Mouse (Mus musculus) kidney, adult 9 months (tissue): ENCODE data around the gene Eif4ebp2.

Experiments
- DNase-seq: peaks from one replicate; pipeline ENCODE4 v3.0.0; 2022

Eif4ebp2 gene

GRCm38 (mm10) chr10:61452645-61453044, at the start of gene Eif4ebp2:
TSS of gene Eif4ebp2 (minus strand) at chr10:61452661.
- peak; percentile 99 for DNase-seq

GRCm38 (mm10) chr10:61500756-61501155, 48.3 kb upstream of the Eif4ebp2 start:
- DNase-seq = no peak

GRCm38 (mm10) chr10:61499505-61500466, 47.3 kb upstream of the Eif4ebp2 start:
- DNase-seq = no peak

GRCm38 (mm10) chr10:61496231-61496630, 43.8 kb upstream of the Eif4ebp2 start:
- DNase-seq = no peak

GRCm38 (mm10) chr10:61495461-61495860, 43.0 kb upstream of the Eif4ebp2 start:
- no peak for DNase-seq

- DNase-seq = peak; percentile 82
Measured at GRCm38 (mm10) chr10:61492040-61492439, 39.6 kb upstream of the Eif4ebp2 start.

- DNase-seq = no peak
Measured at GRCm38 (mm10) chr10:61491573-61491972, 39.1 kb upstream of the Eif4ebp2 start.

- no peak for DNase-seq
Measured at GRCm38 (mm10) chr10:61488522-61489110, 36.2 kb upstream of the Eif4ebp2 start.

GRCm38 (mm10) chr10:61486551-61487339, 34.3 kb upstream of the Eif4ebp2 start:
- no peak for DNase-seq

- DNase-seq = no peak
Measured at GRCm38 (mm10) chr10:61484801-61485200, 32.3 kb upstream of the Eif4ebp2 start.

GRCm38 (mm10) chr10:61482771-61483170, 30.3 kb upstream of the Eif4ebp2 start:
- no peak for DNase-seq

- no peak for DNase-seq
Measured at GRCm38 (mm10) chr10:61480488-61480887, 28.0 kb upstream of the Eif4ebp2 start.

GRCm38 (mm10) chr10:61479927-61480326, 27.5 kb upstream of the Eif4ebp2 start:
- no peak for DNase-seq

GRCm38 (mm10) chr10:61479461-61479860, 27.0 kb upstream of the Eif4ebp2 start:
- no peak for DNase-seq

GRCm38 (mm10) chr10:61476440-61477165, 24.1 kb upstream of the Eif4ebp2 start:
- DNase-seq = no peak

GRCm38 (mm10) chr10:61475594-61476439, 23.4 kb upstream of the Eif4ebp2 start, which contains the start of gene Lrrc20:
TSS of gene Lrrc20 (plus strand) at chr10:61475801.
- peak; percentile 87 for DNase-seq

GRCm38 (mm10) chr10:61474344-61474743, 21.9 kb upstream of the Eif4ebp2 start:
- DNase-seq = no peak

GRCm38 (mm10) chr10:61473640-61474039, 21.2 kb upstream of the Eif4ebp2 start:
- DNase-seq = peak; percentile 24

- no peak for DNase-seq
Measured at GRCm38 (mm10) chr10:61468900-61469299, 16.4 kb upstream of the Eif4ebp2 start.

GRCm38 (mm10) chr10:61466873-61467272, 14.4 kb upstream of the Eif4ebp2 start:
- peak; percentile 42 for DNase-seq

- no peak for DNase-seq
Measured at GRCm38 (mm10) chr10:61466242-61466641, 13.8 kb upstream of the Eif4ebp2 start.
